Mouse (Mus musculus) gastrocnemius, adult 8-10 months (tissue): Measurements from ENCODE around the gene Kndc1. TPM values are rescaled to one million over a fixed set of nuclear protein-coding genes. Genes with fewer than 3 reads are reported as not detected.

Experiments used
- DNase-seq, 2 experiments: peaks; one replicate each; pipeline ENCODE4 v3.0.0; 2022; ENCODE audit warnings: low spot score in 2 of 2
- total RNA-seq, 4 experiments: library from RNA; stranded (reverse); gene quantifications; 2 replicates each; pipeline ENCODE4 v1.2.4; 2022

Kndc1 gene
- total RNA-seq, 4 experiments from 2014 or later, result 0.07 TPM; not detected in 3

GRCm38 (mm10) chr7:139905261-139905660, 10.8 kb downstream of the Kndc1 start:
- no peak for DNase-seq

GRCm38 (mm10) chr7:139905661-139906060, 11.2 kb downstream of the Kndc1 start:
- DNase-seq, result no peak

- DNase-seq, result no peak
These were observed 13.7 kb downstream of the Kndc1 start for GRCm38 (mm10) chr7:139908176-139908575.

- DNase-seq, result no peak
These were observed 15.0 kb downstream of the Kndc1 start for GRCm38 (mm10) chr7:139909469-139909868.

GRCm38 (mm10) chr7:139910204-139910835, 15.8 kb downstream of the Kndc1 start:
- DNase-seq, result no peak

- DNase-seq, result no peak
These were observed 19.9 kb downstream of the Kndc1 start for GRCm38 (mm10) chr7:139914141-139915047.

- no peak for DNase-seq
These were observed 21.3 kb downstream of the Kndc1 start for GRCm38 (mm10) chr7:139915646-139916257.

GRCm38 (mm10) chr7:139916345-139916744, 21.8 kb downstream of the Kndc1 start:
- DNase-seq, result no peak

GRCm38 (mm10) chr7:139918262-139918661, 23.8 kb downstream of the Kndc1 start:
- DNase-seq, result no peak

GRCm38 (mm10) chr7:139930732-139931131, 36.2 kb downstream of the Kndc1 start:
- no peak for DNase-seq

GRCm38 (mm10) chr7:139936705-139937104, 42.2 kb downstream of the Kndc1 start:
- DNase-seq, result no peak

- DNase-seq, result no peak
These were observed 42.6 kb downstream of the Kndc1 start for GRCm38 (mm10) chr7:139937138-139937537.

- no peak for DNase-seq
These were observed 43.3 kb downstream of the Kndc1 start for GRCm38 (mm10) chr7:139937810-139938209.

GRCm38 (mm10) chr7:139940476-139941209, 46.1 kb downstream of the Kndc1 start:
- DNase-seq, result no peak

GRCm38 (mm10) chr7:139943674-139944281, 49.3 kb downstream of the Kndc1 start, which contains the start of gene Utf1:
Gene Utf1 (plus strand): TSS chr7:139943789.
- no peak for DNase-seq

GRCm38 (mm10) chr7:139944291-139945240, 50.1 kb downstream of the Kndc1 start:
- no peak for DNase-seq

GRCm38 (mm10) chr7:139945516-139945915, 51.0 kb downstream of the Kndc1 start:
- DNase-seq, result no peak

GRCm38 (mm10) chr7:139946032-139946431, 51.5 kb downstream of the Kndc1 start:
- DNase-seq, result no peak

- DNase-seq, result peak; percentile 18 to 21
These were observed 55.4 kb downstream of the Kndc1 start for GRCm38 (mm10) chr7:139949893-139950282.
